Mouse (Mus musculus): Measurements from ENCODE around the gene Galnt7. TPM values are rescaled to one million over a fixed set of nuclear protein-coding genes. Genes with fewer than 3 reads are reported as not detected.
A peak's percentile ranks its signal among the peaks of the same experiment; 100 is the strongest.

Galnt7 gene
- total RNA-seq, 2 experiments from 2014 or later, result 13.1 to 15.3 TPM

DNA sequence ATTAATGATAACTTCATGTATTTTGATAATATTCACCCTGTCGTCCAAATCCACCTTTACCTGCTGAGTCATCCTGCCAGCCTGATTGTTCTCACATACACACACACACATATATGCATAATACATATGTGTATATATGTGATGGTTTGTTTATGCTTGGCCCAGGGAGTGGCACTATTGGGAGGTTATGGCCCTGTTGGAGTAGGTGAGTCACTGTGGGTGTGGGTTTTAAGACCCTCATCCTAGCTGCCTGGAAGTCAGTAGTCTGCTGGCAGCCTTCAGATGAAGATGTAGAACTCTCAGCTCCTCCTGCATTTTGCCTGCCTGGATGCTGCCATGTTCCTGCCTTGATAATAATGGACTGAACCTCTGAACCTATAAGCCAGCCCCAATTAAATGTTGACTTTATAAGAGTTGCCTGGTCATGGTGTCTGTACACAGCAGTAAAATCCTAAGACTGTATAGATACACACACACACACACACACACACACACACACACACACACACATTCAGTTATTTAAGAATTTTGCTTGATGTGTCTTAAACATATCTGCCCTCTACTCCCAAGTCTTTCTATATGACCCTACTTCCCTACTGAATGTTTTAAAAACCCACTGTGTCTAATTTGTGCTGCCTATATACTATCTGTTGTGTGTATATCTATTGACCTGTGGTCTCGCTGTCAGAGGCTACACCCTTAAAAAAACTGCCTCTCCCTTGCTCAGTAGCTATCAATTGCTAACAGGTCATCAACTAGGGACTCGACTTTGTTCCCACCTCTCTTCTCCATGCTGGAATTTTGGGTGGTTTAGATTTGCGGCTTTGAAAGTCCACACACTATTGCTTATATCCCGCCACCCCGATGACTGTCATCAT, 23.8 kb downstream of the Galnt7 start:
- DNase-seq, result no peak

DNA sequence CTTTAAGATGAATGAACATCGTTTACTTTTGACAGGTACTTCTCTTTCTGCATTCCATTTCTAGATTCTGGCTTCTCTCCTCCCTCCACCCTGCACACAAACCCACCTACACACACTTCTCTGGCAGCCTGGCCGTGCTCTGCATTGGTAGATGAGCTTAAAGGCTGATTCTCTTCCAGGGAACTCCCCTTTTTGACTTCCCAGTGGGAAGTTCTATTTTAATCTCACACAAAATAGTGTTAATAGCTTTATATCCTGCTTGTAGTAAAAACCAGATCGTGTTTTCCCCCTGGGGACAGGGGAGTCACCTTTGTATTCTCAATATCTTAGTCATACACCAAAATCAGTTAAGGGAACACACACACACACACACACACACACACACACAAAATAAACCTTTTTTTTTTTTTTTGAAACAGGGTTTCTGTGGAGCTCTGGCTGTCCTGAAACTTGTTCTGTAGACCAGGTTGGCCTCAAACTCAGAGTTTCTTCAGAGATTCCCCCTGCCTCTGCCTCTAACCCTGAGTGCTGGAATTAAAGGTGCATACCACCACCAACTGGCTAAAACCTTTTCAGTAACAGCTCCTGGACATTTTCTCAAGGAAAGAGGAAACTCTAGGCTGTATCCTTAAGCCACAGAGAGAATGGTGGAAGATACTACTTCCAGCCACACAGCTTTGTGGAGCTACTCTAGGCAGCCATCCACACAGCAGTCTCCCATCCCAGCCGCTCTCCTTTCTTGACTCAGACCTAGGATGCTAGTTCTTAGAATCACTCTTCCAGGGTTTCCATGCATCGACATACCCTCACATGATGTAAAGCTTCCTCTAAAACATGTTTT, 24.7 kb downstream of the Galnt7 start:
- DNase-seq, result no peak

DNA sequence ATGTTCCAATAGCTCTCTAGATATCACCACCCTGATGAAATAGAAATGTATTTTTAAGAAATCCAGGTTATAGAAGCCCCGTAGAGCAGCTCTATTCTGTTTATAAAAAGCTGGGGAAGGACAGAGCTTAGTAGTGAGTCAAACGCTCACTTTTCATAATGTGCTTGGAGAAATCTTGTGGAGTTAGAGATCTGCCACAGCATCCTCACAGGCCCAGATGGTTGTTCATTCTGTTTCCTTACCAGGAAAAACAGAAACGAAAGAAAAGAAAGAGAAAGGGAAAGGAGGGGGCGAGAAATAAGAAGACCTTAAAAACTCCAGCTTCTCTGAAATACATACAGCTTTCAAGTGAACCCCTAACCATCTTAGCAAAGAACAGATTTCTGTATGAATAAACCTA, 28.9 kb downstream of the Galnt7 start:
- DNase-seq, result no peak

DNA sequence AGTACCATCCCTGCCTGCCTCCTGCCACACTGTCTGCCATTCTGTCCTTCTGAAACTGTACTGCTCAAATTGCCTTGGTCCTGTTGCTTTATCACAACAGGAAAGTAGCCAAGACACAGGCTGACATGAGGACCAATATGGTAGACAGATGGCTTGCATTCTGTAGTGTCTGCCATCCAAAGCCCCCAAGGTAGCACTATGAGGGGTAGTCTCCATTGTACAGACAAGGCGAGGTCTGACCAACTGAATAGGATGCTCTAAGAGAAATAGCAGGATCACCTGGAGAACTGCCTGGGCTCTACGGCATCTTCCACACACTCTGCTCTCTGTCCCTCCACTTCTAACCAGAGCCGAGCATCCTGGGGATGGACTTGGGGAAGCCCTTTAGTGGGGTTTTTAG, 29.8 kb downstream of the Galnt7 start:
- DNase-seq, result no peak

DNA sequence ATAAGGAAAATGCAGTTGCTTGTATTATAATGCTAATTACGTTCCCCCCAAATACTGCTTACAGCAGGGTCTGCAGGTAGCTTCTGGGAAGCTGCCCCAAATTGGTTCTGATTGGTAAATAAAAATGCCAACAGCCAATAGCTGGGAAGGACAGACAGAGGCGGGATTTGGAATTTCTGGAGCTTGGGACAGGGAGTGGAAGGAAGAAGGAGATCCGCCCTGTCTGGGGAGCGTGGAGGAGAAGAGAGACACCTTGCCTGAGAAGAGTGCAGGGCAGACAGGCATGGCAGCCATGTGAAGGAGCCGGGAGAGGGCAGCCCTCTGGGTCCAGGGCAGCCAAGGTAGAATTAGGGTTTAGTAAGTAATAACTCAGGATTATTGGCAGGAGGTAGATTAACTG, 35.9 kb downstream of the Galnt7 start:
- no peak for DNase-seq

DNA sequence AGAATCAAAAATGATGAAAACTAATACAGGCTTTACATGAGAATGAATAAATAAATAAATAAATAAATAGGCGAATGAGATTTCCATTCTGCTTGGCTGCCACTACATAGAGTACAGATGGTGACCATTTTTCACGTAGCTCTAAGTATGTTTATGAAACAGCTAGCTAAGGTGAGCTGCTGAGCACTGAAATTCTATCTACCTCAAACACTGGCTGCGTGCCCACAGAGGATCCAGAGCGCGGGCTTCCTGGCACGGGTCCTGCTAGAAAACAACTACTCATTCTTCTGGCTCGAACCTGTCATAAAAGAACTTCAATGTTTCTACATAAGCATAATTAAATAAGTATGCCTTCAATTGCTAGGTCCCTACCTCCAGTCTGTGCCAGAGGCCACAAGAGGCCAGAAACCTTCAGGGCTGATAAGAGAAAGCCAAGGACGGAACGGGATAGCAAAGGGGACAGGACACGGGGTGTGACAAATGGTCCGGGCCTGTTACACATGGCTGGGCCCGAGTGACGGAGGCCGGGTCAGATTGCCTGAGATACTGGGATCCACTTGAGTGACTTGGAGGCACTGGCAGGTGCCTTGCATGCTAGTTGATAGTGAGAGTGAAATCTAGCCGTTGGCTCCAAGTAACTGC, 37.7 kb downstream of the Galnt7 start:
- peak; percentile 73 for DNase-seq

DNA sequence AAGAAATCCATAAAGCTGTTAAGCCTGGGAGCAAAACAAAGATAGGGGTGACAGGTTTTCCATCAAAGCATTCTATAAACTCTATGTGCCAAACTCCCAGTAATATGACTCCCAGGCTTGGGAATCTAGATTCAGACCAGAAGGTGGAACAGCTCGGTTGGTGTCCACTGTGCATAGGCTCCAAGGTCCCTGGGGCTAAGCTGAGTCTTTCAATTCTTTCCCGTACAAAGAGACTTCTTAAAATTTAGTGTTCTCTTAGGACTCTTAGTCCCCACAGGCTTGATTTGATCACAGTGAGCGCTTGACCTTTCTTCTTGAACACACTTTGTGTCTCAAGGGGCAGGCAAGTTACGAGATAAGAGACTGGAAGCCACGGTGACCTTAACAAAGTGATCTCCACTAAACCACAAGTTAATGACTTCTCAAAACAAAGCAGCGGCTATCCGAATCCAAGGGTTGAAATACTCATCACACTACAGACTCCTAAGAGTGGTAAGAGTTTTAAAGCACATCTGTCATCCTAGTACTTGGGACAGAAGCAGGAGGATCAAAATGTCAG, 41.3 kb downstream of the Galnt7 start:
- DNase-seq, result peak; percentile 42

DNA sequence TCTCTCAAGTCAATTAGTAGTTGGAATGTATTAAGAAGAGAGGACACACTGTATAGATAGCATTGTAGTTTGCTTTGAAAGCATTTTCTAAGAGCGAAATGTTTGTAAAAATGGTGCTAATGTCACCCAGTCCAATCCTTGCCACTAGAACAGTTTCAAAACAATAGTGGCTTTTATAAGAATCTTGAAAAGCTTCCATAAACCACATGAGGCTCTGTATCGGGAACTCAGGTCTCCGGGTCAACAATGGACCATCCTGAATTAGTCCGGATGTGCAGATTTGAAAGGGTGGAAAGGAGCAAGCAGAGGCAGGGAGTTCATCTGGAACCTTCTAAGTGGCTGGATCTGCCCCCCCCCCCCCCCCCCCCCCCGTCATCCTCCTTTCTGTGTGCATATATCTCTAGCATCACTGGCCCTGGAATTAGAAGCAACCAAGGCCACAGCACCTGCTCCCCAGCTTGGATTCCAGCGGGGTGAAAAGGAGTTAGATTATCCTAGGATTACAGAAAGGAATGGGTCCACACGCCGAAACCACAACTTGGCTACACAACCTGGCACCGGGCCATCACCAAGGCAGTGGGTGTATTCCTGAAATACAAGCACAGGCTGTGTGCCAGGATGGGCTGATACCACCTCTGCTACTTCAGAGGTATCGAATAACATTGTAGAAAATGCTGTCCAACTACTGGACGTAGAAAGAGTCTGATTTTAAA, 42.0 kb downstream of the Galnt7 start:
- peak; percentile 76 for DNase-seq

DNA sequence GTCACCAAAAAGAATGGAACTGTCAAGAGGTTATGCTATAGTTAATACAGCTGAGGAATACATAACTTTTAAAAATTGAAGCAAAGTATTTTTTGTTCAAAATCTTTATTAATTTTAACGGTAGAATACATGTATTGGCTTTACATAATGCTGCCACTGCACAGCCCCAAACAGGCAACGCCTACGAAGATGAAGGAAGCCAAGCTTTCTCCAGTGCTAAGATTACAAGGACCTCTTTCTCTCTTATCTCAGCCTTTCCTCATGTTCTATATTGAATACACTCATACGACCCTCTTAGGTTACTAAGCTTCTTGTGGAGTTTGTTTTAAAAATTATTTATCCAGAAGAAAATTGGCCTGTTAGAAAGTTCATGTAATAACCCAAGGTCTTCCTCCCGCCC, 50.3 kb downstream of the Galnt7 start:
- no peak for DNase-seq

DNA sequence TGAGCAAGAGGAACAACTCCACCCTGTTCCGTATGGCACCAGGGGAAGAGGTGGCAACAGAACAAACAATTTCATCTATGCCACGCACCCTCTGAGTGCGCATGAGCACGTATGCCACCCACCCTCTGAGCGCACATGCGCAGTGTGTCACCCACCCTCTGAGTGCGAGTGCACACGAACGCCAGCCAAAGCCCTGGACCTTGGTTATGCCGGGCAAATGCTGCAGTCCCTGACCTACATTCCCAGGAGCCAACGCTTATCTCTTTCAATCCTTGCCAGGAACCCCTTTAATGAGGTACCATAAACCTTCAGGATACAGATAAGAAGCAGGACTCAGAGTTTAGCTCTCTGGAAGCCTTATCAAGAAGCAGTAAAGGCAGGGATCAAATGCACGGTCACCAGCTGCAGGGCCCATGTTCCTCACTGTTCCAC, 50.8 kb downstream of the Galnt7 start:
- DNase-seq, result peak; percentile 81

DNA sequence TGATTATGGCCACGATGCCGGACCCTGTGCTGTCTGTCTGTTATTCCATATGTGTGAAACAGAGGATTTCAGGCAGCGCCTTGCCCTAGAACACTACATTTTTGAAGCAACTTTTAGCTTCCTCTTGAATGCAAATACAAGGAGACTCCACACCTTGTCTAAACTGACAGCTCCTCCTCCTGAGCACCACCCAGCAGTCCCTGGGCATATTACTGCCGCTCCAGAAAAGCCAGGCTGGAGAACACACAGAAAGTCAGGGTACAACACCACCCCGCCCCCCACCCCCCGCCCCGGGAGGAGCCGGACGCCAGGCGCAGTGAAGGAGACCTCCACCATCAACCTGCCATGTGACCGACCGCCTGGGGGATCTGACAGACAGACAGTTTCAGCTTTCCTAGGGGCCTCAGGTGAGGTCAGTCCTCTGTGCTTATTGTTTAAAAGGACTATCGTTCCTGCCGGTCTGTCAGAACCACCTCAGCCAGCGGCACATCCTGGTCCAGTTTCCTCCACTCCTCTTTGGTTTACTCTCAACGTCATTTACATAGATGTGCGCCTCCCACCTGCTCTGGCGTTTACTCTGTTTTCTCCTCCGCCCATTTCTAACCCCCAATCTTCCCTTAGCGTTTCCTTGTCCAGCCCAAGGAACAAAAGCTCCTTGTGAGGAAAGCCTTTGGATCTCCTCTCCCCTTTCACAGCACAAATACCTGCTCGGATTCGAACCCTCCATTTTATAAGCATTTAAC, 52.8 kb downstream of the Galnt7 start:
- no peak for DNase-seq

DNA sequence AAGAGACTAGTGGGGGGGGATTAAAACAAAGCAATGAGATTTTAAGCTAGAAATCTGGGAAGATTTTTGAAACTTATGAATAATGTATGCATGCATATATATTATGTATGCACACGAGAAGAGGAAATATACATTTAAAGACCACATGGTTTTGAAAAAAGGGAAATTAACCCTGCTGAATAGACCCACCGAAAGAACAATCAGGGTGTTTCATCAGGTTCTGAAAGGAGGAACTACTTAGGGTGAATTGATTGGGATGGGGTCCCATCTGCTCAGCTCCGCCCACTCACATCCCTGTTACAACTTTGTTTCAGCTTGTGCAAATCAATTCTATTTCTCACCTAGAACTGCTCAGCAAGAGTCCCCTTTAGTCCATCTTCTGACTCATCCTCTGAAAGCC, 57.0 kb downstream of the Galnt7 start:
- no peak for DNase-seq

DNA sequence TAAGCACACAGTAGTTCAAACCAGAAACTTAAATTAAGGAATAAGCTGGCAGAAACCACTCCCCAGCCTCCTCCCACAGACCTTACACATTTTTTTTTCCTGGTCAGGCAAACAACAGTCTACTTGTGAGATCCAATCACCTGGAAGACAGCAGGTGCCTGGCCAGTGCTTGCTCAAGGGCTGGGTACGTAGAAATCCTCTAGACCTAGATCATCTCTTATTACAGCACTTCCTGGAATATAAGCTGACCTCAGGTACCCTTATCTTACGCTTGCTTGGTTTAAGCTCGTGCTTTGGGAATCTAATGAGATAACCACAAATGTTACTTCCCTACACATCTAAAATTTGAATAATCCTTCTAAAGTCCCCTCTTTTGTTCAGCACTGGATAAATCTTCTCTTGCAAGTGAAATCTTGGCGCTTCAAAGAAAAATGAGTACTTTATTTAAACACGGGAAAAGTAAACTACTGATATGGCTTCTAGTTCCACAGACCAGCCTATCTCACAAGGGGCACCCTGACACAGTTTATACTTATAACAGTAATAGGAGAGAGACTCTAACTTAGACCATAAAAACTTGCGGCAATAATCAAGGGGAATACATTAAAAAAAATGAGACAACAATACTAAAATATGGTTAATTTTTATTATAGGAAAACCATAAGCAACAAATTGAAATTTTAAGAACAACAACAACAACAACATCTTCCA, 58.5 kb downstream of the Galnt7 start:
- no peak for DNase-seq

DNA sequence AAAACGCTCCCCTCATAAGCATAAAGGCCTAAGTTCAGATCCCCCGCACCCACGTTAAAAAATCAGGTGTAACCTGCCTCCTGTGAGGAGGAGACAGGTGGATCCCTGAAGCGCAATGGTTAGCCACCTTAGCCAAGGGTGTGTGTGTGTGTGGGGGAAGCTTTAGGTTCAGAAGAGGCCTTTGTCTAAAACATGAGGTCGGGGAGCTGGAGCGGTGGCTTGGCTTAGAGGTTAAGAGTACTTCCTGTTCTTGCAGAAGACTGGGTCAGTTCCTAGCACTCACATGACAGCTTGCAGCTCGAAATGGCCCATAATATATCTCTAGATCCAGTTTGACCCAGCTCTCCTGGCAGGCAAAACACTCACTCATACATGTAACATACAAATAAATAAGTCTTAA, 60.2 kb downstream of the Galnt7 start:
- DNase-seq, result no peak

DNA sequence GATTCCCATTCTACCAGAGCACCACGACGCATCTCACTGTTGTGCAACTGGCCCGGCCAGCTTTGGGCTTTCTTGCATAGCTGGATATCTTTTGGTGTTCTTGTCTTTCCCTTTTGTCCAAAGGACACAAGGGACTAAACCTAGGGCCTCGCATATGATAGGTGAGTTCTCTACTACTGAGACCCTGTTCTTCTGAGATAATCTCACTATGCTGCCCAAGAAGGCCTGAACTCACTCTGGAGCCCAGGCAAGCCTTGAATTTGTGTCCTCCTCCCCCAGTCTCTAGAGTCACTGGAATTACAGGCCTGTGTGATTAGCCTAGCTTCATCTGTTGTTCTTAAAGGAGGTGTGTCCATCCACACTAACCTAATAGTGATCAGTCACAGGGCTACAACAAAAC, 61.2 kb downstream of the Galnt7 start:
- no peak for DNase-seq

DNA sequence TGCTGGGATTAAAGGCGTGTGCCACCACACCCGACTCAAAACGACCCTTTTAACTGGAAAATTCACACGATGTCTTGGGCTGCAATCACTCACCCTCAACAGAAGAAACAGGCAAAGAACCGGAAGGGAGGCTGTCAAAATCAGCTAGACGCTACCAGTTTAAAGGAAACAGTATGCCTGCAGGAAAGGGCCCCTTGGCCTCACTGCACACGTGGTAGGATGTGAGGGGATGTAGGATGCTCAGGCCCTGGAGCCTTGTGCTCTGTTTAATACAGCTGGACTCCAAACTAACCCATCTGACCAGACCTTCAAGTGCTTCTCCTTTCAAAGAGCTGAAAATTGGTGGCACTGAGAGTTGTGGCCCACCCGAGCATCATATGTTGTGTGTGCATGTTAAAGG, 62.8 kb downstream of the Galnt7 start:
- DNase-seq, result no peak

DNA sequence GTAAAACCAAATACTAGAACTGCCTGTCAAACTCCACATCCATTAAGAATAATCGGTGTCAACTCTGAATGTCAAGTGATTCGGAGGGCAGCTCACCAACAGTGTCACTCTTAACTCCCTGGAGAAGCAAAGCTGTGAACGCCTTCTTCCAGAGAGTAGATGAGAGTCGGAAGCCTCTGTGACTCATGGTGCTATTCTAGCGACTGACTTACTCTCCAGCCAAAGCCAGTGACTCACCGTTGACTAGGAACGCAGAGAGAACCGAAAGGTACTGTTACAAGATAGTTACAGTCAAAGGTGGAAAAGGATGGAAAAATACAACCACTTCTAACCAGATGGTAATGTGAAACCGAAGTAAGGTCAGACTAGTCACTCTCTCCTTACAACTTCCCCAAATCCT, 63.7 kb downstream of the Galnt7 start:
- DNase-seq, result peak; percentile 42

DNA sequence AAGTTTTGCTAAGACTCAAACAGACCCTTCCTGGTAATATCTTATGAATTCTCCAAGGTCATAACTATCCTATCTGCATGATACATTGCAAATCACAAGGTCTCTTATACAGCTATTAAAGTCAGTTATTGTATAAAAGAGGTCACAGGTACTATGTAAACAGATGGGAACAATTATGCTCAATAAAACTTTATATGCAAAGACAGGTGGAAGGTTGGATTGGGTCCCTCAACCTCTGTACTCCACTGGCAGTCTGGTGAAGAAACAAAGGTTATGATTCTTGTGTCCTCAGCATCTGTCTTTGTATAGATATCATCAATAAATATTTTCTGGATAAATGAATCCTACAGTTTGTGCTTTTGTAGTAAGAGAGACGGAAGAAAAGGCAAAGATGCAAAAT, 64.2 kb downstream of the Galnt7 start:
- no peak for DNase-seq

DNA sequence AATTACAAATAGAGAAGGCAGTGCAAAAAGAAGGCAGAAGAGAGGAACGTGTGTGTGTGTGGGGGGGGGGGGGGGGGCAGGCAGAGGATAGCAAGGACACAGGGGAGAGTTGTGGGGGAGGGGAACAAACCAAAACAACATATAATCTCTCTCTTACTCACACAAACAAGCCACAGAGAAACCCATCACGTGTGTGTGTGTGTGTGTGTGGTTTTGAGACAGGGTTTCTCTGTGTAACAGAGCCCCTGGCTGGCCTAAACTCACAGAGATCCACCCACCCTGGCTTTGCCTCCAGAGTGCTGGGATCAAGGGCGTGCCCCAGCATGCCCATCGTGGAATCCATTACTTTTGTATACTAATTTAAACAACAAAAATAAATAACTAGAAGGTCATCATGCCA, 66.2 kb downstream of the Galnt7 start:
- no peak for DNase-seq

DNA sequence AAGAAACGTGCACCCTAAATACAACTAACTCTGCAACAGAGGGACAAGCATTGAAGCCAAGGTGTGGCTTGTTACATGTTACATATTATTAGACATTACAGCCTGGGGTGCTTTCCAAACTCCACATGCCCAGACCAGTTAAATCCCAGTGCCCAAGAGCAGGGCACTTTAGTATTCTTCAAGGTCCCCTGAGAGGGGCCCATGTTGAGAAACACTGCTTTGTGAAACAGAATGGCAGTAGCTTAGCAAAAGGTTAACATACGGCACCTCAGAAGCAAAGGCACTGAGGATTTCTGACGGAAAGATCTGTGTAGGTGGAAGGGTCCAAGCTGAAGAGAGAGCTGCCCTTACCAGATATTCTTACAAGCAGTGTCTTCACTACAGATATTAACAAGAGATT, 67.0 kb downstream of the Galnt7 start:
- DNase-seq, result peak; percentile 54

DNA sequence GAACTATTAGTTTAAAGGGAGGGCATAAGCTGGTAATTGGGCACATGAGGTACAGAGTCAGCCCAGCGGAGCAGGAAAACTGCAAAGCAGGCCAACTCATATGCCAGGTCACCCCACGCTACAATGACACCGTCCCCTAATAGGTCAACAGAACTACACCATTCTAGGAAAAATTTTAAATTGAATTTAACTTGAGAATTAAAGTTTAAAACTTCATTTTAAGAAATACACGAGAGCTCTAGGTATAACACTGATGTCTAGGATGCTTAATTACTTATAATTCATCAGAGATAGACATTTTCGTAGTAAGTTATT, 67.7 kb downstream of the Galnt7 start:
- DNase-seq, result no peak

Measured in adrenal gland, postnatal 10 days (tissue).